Mouse (Mus musculus) E14TG2a.4 (cell line): Measurements from ENCODE around the gene Mob1b.

Source experiments
- CTCF ChIP-seq: conservative IDR thresholded peaks from 2 replicates; pipeline ENCODE4 v1.5.1; 2014; ENCODE audit warnings: low read length
- NANOG ChIP-seq: IDR thresholded peaks from 2 replicates; pipeline ENCODE4 v1.6.1; 2014; ENCODE audit warnings: borderline replicate concordance, low read length, mixed read lengths
- POU5F1 ChIP-seq: IDR thresholded peaks from 2 replicates; pipeline ENCODE4 v1.6.1; 2014; ENCODE audit warnings: low read length, borderline replicate concordance

GRCm38 (mm10) chr5:88785059-88785458, 64.4 kb downstream of the Mob1b start:
- TF ChIP-seq CTCF (no peak), POU5F1 (no peak), NANOG (no peak)
